Mouse (Mus musculus): ENCODE data around the gene Rtl10. TPM values are rescaled to one million over a fixed set of nuclear protein-coding genes. Genes with fewer than 3 reads are reported as not detected.

The Rtl10 gene
- total RNA-seq (2023), result 1 to 10 TPM; 2.1 to 2.4 TPM

DNA sequence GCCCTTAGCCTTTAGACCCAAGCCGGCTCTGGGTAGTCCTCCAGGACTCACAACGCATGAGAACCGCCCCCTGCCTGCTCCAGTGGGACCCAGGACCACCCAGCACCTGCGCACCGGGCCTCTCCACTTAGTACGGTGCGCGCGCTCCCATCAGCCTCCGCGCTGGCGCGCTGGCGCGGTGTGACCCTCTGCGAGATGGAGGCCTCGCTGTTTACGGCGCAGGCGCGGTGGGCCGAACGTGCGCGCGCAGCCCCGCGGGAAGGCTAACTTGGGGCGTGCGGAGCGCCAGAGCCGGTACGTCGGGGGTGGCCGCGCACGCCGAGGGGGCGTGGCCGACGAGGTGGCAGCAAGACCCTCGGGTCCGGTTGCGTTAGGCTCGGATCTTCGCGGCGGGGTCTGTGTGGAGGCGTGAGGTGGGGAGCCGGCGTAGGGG lies at the start of gene Rtl10, which contains the start of gene Gnb1l:
TSS of gene Rtl10 (plus strand) at position 344 of the 433 bp plus-strand sequence.
TSS of gene Gnb1l (plus strand) at position 156 of the 433 bp plus-strand sequence.

Other genes with a start within 250 kb of the Rtl10 start
- not detected for gene Gm49776, start 240.6 kb upstream of the Rtl10 start, total RNA-seq (2023)
- 10 to 100 TPM; 19.0 to 24.1 TPM for gene Dgcr8, start 209.7 kb upstream of the Rtl10 start, total RNA-seq (2023)
- 10 to 100 TPM; 26.4 to 26.6 TPM for gene Tango2, start 150.8 kb upstream of the Rtl10 start, total RNA-seq (2023)
- gene Arvcf, start 150.7 kb upstream of the Rtl10 start, total RNA-seq (2023), result 1 to 10 TPM; 5.1 TPM
- 10 to 100 TPM; 10.8 to 11.2 TPM for gene Txnrd2, start 72.5 kb upstream of the Rtl10 start, total RNA-seq (2023)
- 10 to 100 TPM; 29.2 to 31.2 TPM for gene Comt, start 72.0 kb upstream of the Rtl10 start, total RNA-seq (2023)
- gene Gnb1l, start 188 bp upstream of the Rtl10 start, total RNA-seq (2023), result 1 to 10 TPM; 2.0 to 2.2 TPM
- gene Tbx1, start 91.8 kb downstream of the Rtl10 start, total RNA-seq (2023), result not detected
- under 1 TPM in 1 of 2 experiments, not detected in 1; 0.86 TPM for gene Gp1bb, start 123.5 kb downstream of the Rtl10 start, total RNA-seq (2023)
- gene Gm49601, start 127.5 kb downstream of the Rtl10 start, total RNA-seq (2023), result 10 to 100 TPM; 57.0 to 57.7 TPM
- 100 to 1,000 TPM; 177 to 200 TPM for gene Sept5, start 131.1 kb downstream of the Rtl10 start, total RNA-seq (2023)